Mouse (Mus musculus) limb, embryonic 11.5 days (tissue): Measurements from ENCODE around the gene Tmem169. TPM values are rescaled to one million over a fixed set of nuclear protein-coding genes. Genes with fewer than 3 reads are reported as not detected.

Source experiments
- ATAC-seq: fragments of 200-750 bp; cut with Nextera tagmentation; 2 replicates; pipeline ENCODE4 v1.8.0; 2017; ENCODE audit warnings: low read depth; ENCODE audit not compliant: insufficient number of reproducible peaks, low FRiP score, low TSS enrichment
- DNase-seq: peaks from one replicate; pipeline ENCODE4 v3.0.0-alpha.2; 2015; ENCODE audit warnings: low spot score
- H3K27ac ChIP-seq: fragments of 300-500 bp; sonication (generic); replicated peaks from 2 replicates; pipeline ENCODE4 v1.5.1; 2014; ENCODE audit warnings: low read depth, mild to moderate bottlenecking, low read length
- H3K27me3 ChIP-seq: fragments of 300-500 bp; sonication (generic); 2 replicates; pipeline ENCODE4 v1.6.1; 2014; ENCODE audit warnings: mild to moderate bottlenecking, low read length, mixed read lengths; ENCODE audit not compliant: control insufficient read depth, insufficient read depth
- H3K36me3 ChIP-seq: fragments of 300-500 bp; sonication (generic); 2 replicates; pipeline ENCODE4 v1.6.1; 2014; ENCODE audit warnings: mild to moderate bottlenecking, low read length, moderate library complexity, mixed read lengths; ENCODE audit not compliant: control insufficient read depth, insufficient read depth
- H3K4me1 ChIP-seq: fragments of 300-500 bp; sonication (generic); 2 replicates; pipeline ENCODE4 v1.6.1; 2014; ENCODE audit warnings: low read length, mixed read lengths; ENCODE audit not compliant: control insufficient read depth, insufficient read depth
- H3K4me2 ChIP-seq: fragments of 300-500 bp; sonication (generic); 2 replicates; pipeline ENCODE4 v1.6.1; 2014; ENCODE audit warnings: low read depth, mild to moderate bottlenecking, moderate library complexity; ENCODE audit not compliant: severe bottlenecking
- H3K4me3 ChIP-seq: fragments of 300-500 bp; sonication (generic); 2 replicates; pipeline ENCODE4 v1.5.1; 2014; ENCODE audit warnings: low read depth, low read length
- H3K9ac ChIP-seq: fragments of 300-500 bp; sonication (generic); 2 replicates; pipeline ENCODE4 v1.6.1; 2014; ENCODE audit warnings: mild to moderate bottlenecking, low read length
- H3K9me3 ChIP-seq: fragments of 300-500 bp; sonication (generic); 2 replicates; pipeline ENCODE4 v1.6.1; 2016; ENCODE audit warnings: low read length; ENCODE audit not compliant: control insufficient read depth
- WGBS: fragments of 180-500 bp; shearing (Covaris S2); extraction: QIAGEN DNeasy Blood & Tissue Kit; methylation state at CpG from one replicate; pipeline ENCODE4 v1.1.7; 2014; 5-methylcytosine and 5-hydroxymethylcytosine counted together
- polyA plus RNA-seq: library from polyadenylated mRNA; unstranded; fragments of >200 nt; fragmentation: Nextera tagmentation; extraction: Ambion mirVana; gene quantifications from 2 replicates; pipeline ENCODE4 v1.2.1, GENCODE M21; 2014

The Tmem169 gene
- polyA plus RNA-seq, 1 experiment from 2014 or later = 5.2 TPM

- peaks cover 10% of the 10 kb centered on the region for H3K36me3 ChIP-seq
- H3K4me3 ChIP-seq = no peak overlapping the region
- H3K9me3 ChIP-seq = no peaks in the 10 kb centered on the region
- DNase-seq = no peak
- 92% methylated on average over 5 of the region's 5 CpGs for WGBS
- no peaks in the 10 kb centered on the region for H3K4me1 ChIP-seq
- H3K4me2 ChIP-seq = no peak overlapping the region
- H3K27ac ChIP-seq = no peak overlapping the region
- ATAC-seq = no peak
- no peaks in the 10 kb centered on the region for H3K27me3 ChIP-seq
- H3K9ac ChIP-seq = no peak overlapping the region
Observed at GRCm38 (mm10) chr1:72320759-72321158, 36.6 kb downstream of the Tmem169 start.

DNA sequence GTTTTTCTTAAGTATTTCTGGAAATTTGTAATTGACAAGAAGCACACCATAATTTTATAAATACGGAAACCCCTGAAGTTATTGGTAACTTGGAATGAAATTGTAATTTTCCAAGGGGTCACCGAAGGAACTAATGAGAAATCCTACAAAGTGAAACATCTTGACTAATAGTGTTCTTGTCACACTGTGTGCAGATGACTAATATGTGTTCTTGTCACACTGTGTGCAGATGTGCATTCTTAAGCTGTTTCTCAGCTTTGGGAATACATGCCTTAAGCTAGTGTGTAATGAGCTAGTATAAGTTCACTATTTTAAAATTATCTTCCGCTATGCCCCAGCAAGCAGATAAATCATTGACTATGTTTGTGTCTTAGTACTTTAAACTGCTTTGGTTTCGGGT is 39.1 kb downstream of the Tmem169 start:
- WGBS = 89% methylated on average over 4 of the region's 4 CpGs

DNA sequence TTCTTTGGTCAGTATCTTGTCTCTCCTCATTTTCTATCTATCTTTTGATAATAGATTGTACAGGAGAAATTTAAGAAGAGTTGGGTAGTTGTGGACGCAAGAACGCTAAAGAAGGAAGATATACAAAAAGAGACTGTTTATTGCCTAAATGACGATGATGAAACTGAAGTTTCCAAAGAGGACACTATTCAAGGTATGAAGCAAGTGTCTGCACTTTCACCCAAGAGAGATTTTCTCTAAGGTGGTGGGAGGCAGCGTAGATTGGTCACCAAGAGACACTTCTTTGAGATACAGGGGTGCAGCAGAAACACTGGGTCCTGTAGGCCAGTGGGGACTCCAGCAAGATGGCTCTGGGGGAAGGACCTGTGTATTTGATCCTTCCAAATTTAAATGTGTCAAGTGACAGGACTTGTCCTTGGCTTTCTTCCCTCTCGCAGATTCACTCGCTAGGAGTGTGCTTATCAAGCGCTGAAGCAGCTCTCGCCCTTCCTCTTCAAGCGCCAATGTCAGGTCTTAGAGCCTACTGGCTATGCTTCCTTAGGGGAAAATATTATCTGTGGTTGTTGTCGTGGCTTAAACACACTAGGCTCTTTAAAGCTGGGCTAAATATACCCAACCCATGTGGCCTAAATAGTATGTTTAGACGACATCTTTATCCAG is 42.1 kb downstream of the Tmem169 start:
- H3K27me3 ChIP-seq = no peaks in the 10 kb centered on the region
- H3K36me3 ChIP-seq = peaks cover 17% of the 10 kb centered on the region
- H3K4me3 ChIP-seq = no peak overlapping the region
- no peaks in the 10 kb centered on the region for H3K9me3 ChIP-seq
- no peak overlapping the region for H3K4me2 ChIP-seq
- no peak overlapping the region for H3K9ac ChIP-seq
- no peaks in the 10 kb centered on the region for H3K4me1 ChIP-seq
- WGBS = 94% methylated on average over 11 of the region's 11 CpGs
- H3K27ac ChIP-seq = no peak overlapping the region
- DNase-seq = no peak
- ATAC-seq = no peak

More for the DNA sequence above, 39.1 kb downstream of the Tmem169 start:
- H3K9ac ChIP-seq = no peak overlapping the region
- H3K4me2 ChIP-seq = no peak overlapping the region
- ATAC-seq = no peak
- H3K27me3 ChIP-seq = no peaks in the 10 kb centered on the region
- no peak overlapping the region for H3K27ac ChIP-seq
- H3K9me3 ChIP-seq = no peaks in the 10 kb centered on the region
- H3K4me1 ChIP-seq = no peaks in the 10 kb centered on the region
- DNase-seq = no peak
- peaks cover 18% of the 10 kb centered on the region for H3K36me3 ChIP-seq
- no peak overlapping the region for H3K4me3 ChIP-seq

DNA sequence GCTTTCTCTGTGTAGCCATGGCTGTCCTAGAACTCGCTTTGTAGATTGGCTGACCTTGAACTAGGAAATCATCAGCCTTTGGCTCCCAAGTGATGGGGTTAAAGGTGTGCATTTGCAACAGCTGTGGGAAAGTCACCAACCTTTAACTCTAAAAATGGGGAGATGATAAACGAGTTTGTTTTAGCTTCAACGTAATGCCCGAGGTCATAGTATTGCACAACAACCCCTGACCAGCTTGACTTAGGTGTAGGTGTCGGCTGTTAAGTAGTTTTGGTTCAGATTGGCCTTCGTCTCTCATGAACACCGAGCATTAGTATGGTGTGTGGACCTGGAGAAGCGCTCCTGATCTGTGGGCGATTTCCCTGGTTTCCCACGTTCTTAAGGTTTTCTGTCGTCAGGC is 50.6 kb downstream of the Tmem169 start:
- no peaks in the 10 kb centered on the region for H3K36me3 ChIP-seq
- H3K9me3 ChIP-seq = no peaks in the 10 kb centered on the region
- DNase-seq (no peak), ATAC-seq (no peak)
- no peak overlapping the region for H3K4me2 ChIP-seq
- 92% methylated on average over 11 of the region's 11 CpGs for WGBS
- no peaks in the 10 kb centered on the region for H3K27me3 ChIP-seq
- no peak overlapping the region for H3K27ac ChIP-seq
- no peak overlapping the region for H3K4me3 ChIP-seq
- no peaks in the 10 kb centered on the region for H3K4me1 ChIP-seq
- no peak overlapping the region for H3K9ac ChIP-seq

DNA sequence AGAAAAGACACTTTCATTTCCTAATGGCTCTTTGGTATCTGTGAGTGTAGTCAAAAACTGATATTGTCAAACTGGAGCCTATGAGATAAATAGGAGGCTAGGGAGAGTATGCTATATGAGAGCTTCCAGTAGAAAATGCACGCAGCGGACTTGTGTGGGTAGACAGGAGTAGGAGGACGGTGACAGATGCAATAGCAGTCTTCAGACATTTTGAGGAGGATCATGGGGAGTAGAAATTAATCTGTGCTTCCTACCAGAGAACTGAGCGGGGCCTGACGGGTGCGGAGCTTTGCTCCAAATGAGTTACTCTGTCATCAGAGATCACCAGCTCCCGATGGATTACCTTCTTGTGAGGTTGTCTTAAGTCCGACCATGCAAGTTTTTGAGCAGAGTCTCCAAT is 52.6 kb downstream of the Tmem169 start:
- Histone ChIP-seq H3K9me3 (no peaks in the 10 kb centered on the region), H3K27ac (no peak overlapping the region), H3K4me2 (no peak overlapping the region), H3K27me3 (no peaks in the 10 kb centered on the region), H3K4me3 (no peak overlapping the region), H3K9ac (no peak overlapping the region), H3K36me3 (peaks cover 3% of the 10 kb centered on the region), H3K4me1 (no peaks in the 10 kb centered on the region)
- no peak for DNase-seq
- no peak for ATAC-seq
- WGBS = 92% methylated on average over 8 of the region's 8 CpGs

DNA sequence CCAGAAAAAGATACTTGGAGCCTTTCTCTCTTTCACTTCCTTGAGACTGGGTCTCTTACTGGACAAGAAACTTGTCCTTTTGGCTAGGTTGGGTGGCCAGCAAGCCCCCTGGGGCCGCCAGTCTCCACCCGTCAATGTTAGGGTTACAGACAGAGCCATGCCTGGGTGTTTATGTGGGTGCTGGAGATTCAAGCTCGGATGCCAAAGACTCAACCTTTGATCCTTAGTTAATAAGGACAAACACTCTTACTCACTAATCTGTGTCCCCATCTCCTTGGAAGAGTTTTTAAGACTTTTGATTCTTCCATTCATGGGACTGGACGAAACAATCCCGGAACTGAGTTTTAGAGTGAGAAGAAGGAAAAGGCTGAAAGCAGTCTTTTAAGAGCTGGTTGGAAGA is 54.2 kb downstream of the Tmem169 start:
- peaks cover 3% of the 10 kb centered on the region for H3K36me3 ChIP-seq
- WGBS = 93% methylated on average over 5 of the region's 5 CpGs
- DNase-seq = no peak

DNA sequence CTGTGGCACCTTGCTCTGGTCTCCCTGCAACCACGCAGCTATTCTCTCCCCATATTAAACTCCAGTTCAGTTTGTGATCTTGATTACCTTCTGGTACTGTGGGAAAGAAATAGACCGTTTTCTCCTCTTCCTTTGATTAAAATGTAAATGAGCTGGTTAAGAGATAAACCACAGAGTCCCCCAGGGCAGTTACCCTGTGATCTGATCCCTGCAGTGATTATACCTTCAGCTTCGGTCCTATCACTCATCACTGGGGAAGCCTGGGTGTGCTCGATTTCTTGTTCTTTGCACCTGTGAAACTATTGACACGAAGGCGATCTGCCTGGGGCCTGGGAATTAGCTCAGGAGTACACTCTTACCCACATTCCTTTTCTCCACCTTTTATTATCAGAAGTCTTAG is 63.7 kb downstream of the Tmem169 start:
- no peaks in the 10 kb centered on the region for H3K27me3 ChIP-seq
- H3K36me3 ChIP-seq = peaks cover 9% of the 10 kb centered on the region; the same call in 1 of the 2 replicates
- no peaks in the 10 kb centered on the region for H3K4me1 ChIP-seq
- no peak overlapping the region for H3K4me3 ChIP-seq
- H3K9ac ChIP-seq = no peak overlapping the region
- no peaks in the 10 kb centered on the region for H3K9me3 ChIP-seq
- no peak overlapping the region for H3K4me2 ChIP-seq
- no peak for ATAC-seq
- DNase-seq = no peak
- 85% methylated on average over 6 of the region's 6 CpGs for WGBS
- no peak overlapping the region for H3K27ac ChIP-seq

More for the DNA sequence above, 54.2 kb downstream of the Tmem169 start:
- Histone ChIP-seq H3K4me3 (no peak overlapping the region), H3K9ac (no peak overlapping the region), H3K4me2 (no peak overlapping the region), H3K9me3 (no peaks in the 10 kb centered on the region), H3K4me1 (no peaks in the 10 kb centered on the region), H3K27me3 (no peaks in the 10 kb centered on the region), H3K27ac (no peak overlapping the region)
- no peak for ATAC-seq
